10 mouse cellular contexts compared by ENCODE assay signal in genomic region chr6:67195148-67195611, GRCm38 (mm10). TPM values are rescaled to one million over a fixed set of nuclear protein-coding genes. Genes with fewer than 3 reads are reported as not detected.
A peak's percentile ranks its signal among the peaks of the same experiment; 100 is the strongest.
DNase-seq lines count a peak whose midpoint lies in the region; ATAC-seq and TF ChIP-seq lines count a peak whose summit lies in the region.
"Had no signal": no experiment of that assay in that cellular context is flagged by ENCODE, and none has a peak within 500 bp of the region (broad histone marks: within the 10 kb centered on the region; RNA-seq: fewer than 3 reads in every experiment).

No protein-coding gene starts in this region.

- H3K36me3 ChIP-seq in kidney, adult 2 months (ENCODE audit: control insufficient read depth, insufficient read depth, low read length), result no peaks in the 10 kb centered on the region
- H3K36me3 ChIP-seq in embryonic facial prominence, embryonic 10.5 days (replicated peaks), result no peaks in the 10 kb centered on the region
- no peaks in the 10 kb centered on the region for H3K36me3 ChIP-seq in hindbrain, embryonic 15.5 days
- no peaks in the 10 kb centered on the region for H3K36me3 ChIP-seq in midbrain, embryonic 13.5 days

- WGBS in kidney, adult 2 months, result 15% methylated on average over 7 of the region's 7 CpGs
- 15% methylated on average over 7 of the region's 7 CpGs for WGBS in embryonic facial prominence, embryonic 10.5 days
- WGBS in hindbrain, embryonic 15.5 days, result 30% methylated on average over 7 of the region's 7 CpGs
- 13% methylated on average over 7 of the region's 7 CpGs for WGBS in midbrain, embryonic 13.5 days

- H3K9me3 ChIP-seq in embryonic facial prominence, embryonic 10.5 days, result no peaks in the 10 kb centered on the region
- H3K9me3 ChIP-seq in hindbrain, embryonic 15.5 days, result no peaks in the 10 kb centered on the region
- H3K9me3 ChIP-seq in midbrain, embryonic 13.5 days, result no peaks in the 10 kb centered on the region

- no peaks in the 10 kb centered on the region for H3K27me3 ChIP-seq in kidney, adult 2 months (replicated peaks; ENCODE audit: control insufficient read depth, insufficient read depth, low read length)
- no peaks in the 10 kb centered on the region for H3K27me3 ChIP-seq in embryonic facial prominence, embryonic 10.5 days (replicated peaks; ENCODE audit: low read depth, poor library complexity, severe bottlenecking)
- H3K27me3 ChIP-seq in hindbrain, embryonic 15.5 days, result no peaks in the 10 kb centered on the region
- H3K27me3 ChIP-seq in midbrain, embryonic 13.5 days, result no peaks in the 10 kb centered on the region

- peak; percentile 38; the same call in 1 of the 2 replicates for ATAC-seq in hindbrain, embryonic 15.5 days (ENCODE audit: low FRiP score, low read depth)
- ATAC-seq in midbrain, embryonic 13.5 days, result peak; percentile 76

- no peaks in the 10 kb centered on the region for H3K4me1 ChIP-seq in kidney, adult 2 months (ENCODE audit: control insufficient read depth, insufficient read depth, low read length)
- H3K4me1 ChIP-seq in embryonic facial prominence, embryonic 10.5 days, result peaks cover 18% of the 10 kb centered on the region
- H3K4me1 ChIP-seq in hindbrain, embryonic 15.5 days (replicated peaks), result no peaks in the 10 kb centered on the region
- peaks cover 16% of the 10 kb centered on the region for H3K4me1 ChIP-seq in midbrain, embryonic 13.5 days (replicated peaks)

- no peak overlapping the region for H3K9ac ChIP-seq in hindbrain, embryonic 15.5 days
- no peak overlapping the region for H3K9ac ChIP-seq in midbrain, embryonic 13.5 days (replicated peaks)

- H3K4me3 ChIP-seq in kidney, adult 2 months (ENCODE audit: insufficient read depth, low read depth, low read length), result no peak overlapping the region
- 0 out of 2 replicates have a peak overlapping the region, but pooled peaks have one; percentile 5 for H3K4me3 ChIP-seq in embryonic facial prominence, embryonic 10.5 days
- no peak overlapping the region for H3K4me3 ChIP-seq in hindbrain, embryonic 15.5 days
- no peak overlapping the region for H3K4me3 ChIP-seq in midbrain, embryonic 13.5 days (replicated peaks)

- no peak overlapping the region; the same call in 1 of the 2 replicates for H3K4me2 ChIP-seq in hindbrain, embryonic 15.5 days
- peak overlapping the region; percentile 9 for H3K4me2 ChIP-seq in midbrain, embryonic 13.5 days (replicated peaks)

- TF ChIP-seq POLR2A in kidney, adult 2 months (IDR thresholded peaks at IDR 0.05; ENCODE audit: low read depth, low read length), result no peak

- no peak overlapping the region for H3K27ac ChIP-seq in kidney, adult 2 months (ENCODE audit: insufficient read depth, low read depth, low read length)
- H3K27ac ChIP-seq in embryonic facial prominence, embryonic 10.5 days (replicated peaks), result no peak overlapping the region
- H3K27ac ChIP-seq in hindbrain, embryonic 15.5 days (replicated peaks), result no peak overlapping the region
- H3K27ac ChIP-seq in midbrain, embryonic 13.5 days, result no peak overlapping the region

- no peak for TF ChIP-seq CTCF in kidney, adult 2 months (conservative IDR thresholded peaks at IDR 0.05; ENCODE audit: insufficient read depth, insufficient read length, low read depth, low read length)

- peak; percentile 13 for DNase-seq in kidney, adult 2 months
- DNase-seq in kidney, postnatal 25 days, result no peak
- peak; percentile 28 for DNase-seq in embryonic facial prominence, embryonic 10.5 days (ENCODE audit: low spot score)
- no peak for DNase-seq in left cerebral cortex, adult 18-20 months (ENCODE audit: low spot score in 2 of 2)
- DNase-seq in cerebellum, adult 9-10 months, result no peak
- DNase-seq in testis, postnatal 14 days (ENCODE audit: low spot score), result no peak
- DNase-seq: lung, adult 18-20 months; thymus, postnatal 4 days had no signal

RNA-seq across cellular contexts. Expression of gene Serbp1, which starts 42.8 kb away (rescaled TPM):
- 47.8 and 62.0 TPM in 2 replicates for polyA plus RNA-seq in kidney, adult 2 months (2012; rRNA removed)
- polyA plus RNA-seq in embryonic facial prominence, embryonic 10.5 days (2016; fragmentation: Nextera tagmentation; extraction: Ambion mirVana), result 503 and 518 TPM in 2 replicates
- 294 and 298 TPM in 2 replicates for polyA plus RNA-seq in hindbrain, embryonic 15.5 days (2015; fragmentation: Nextera tagmentation; extraction: Ambion mirVana)
- polyA plus RNA-seq in midbrain, embryonic 13.5 days (2015; fragmentation: Nextera tagmentation; extraction: Ambion mirVana), result 316 and 320 TPM in 2 replicates
- total RNA-seq in left cerebral cortex, adult 18-20 months (2021), result 100 to 1,000 TPM; 189 to 200 TPM

Comparison
In these comparisons a context has a peak if more than half of its experiments do, and no peak if none do; other contexts are left out.
1. DNase-seq: peak in kidney, adult 2 months (single experiment) and embryonic facial prominence, embryonic 10.5 days (single experiment); none in kidney, postnatal 25 days (0 of 2), left cerebral cortex, adult 18-20 months (0 of 2), cerebellum, adult 9-10 months (single experiment) and testis, postnatal 14 days (single experiment).